16 mouse cellular contexts compared by ENCODE assay signal in the genomic region with DNA sequence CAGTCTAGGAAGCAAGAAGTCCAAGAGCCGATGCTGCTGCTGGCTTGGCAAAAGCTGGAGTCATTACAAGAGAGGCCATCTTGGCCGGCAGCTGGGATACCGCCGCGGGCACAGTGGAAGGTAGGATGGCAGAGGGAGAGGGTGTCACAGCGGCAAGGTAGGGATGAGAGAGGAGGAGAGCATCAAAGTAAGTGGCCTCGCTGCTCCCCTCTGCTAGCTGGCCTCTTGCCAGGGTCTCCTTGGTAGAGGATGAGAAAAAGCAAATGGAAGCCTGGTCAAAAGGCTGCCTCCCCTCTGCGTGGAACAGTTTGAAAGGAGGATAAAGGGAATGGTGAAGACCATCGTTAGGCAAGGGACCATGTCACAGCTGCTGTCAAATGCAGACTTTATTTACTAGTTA. TPM values are rescaled to one million over a fixed set of nuclear protein-coding genes. Genes with fewer than 3 reads are reported as not detected.
A peak's percentile ranks its signal among the peaks of the same experiment; 100 is the strongest.
DNase-seq lines count a peak whose midpoint lies in the region; ATAC-seq and TF ChIP-seq lines count a peak whose summit lies in the region.
"Had no signal": no experiment of that assay in that cellular context is flagged by ENCODE, and none has a peak within 500 bp of the region (broad histone marks: within the 10 kb centered on the region; RNA-seq: fewer than 3 reads in every experiment).

No protein-coding gene starts in this region.

- WGBS in forebrain, embryonic 14.5 days: 49% methylated on average over 9 of the region's 9 CpGs
- WGBS in forebrain, postnatal 0 days: 36% methylated on average over 9 of the region's 9 CpGs
- WGBS in midbrain, embryonic 16.5 days: 61% methylated on average over 9 of the region's 9 CpGs
- WGBS in midbrain, embryonic 11.5 days: 86% methylated on average over 9 of the region's 9 CpGs

- no peak overlapping the region for H3K9ac ChIP-seq in forebrain, embryonic 14.5 days (ENCODE audit: low read length)
- H3K9ac ChIP-seq in forebrain, postnatal 0 days: no peak overlapping the region
- H3K9ac ChIP-seq in midbrain, embryonic 16.5 days (ENCODE audit: low read depth, low read length): no peak overlapping the region
- no peak overlapping the region for H3K9ac ChIP-seq in midbrain, embryonic 11.5 days (ENCODE audit: low read length)
- H3K9ac ChIP-seq: embryonic facial prominence, embryonic 13.5 days; intestine, embryonic 15.5 days; limb, embryonic 12.5 days; liver, embryonic 13.5 days had no signal

- ATAC-seq in forebrain, embryonic 14.5 days: 0 out of 2 replicates have a peak, but pooled peaks have one; percentile 48
- no peak for ATAC-seq in forebrain, postnatal 0 days
- peak; percentile 42; the same call in 1 of the 2 replicates for ATAC-seq in midbrain, embryonic 16.5 days
- no peak for ATAC-seq in midbrain, embryonic 11.5 days (ENCODE audit: low FRiP score)
- ATAC-seq: intestine, embryonic 15.5 days had no signal

- no peak overlapping the region for H3K4me3 ChIP-seq in forebrain, embryonic 14.5 days (ENCODE audit: low read depth, low read length)
- H3K4me3 ChIP-seq in forebrain, postnatal 0 days (ENCODE audit: low read depth, low read length): no peak overlapping the region
- no peak overlapping the region for H3K4me3 ChIP-seq in left cerebral cortex, adult 2 months
- no peak overlapping the region for H3K4me3 ChIP-seq in midbrain, embryonic 16.5 days (ENCODE audit: low read depth, low read length)
- no peak overlapping the region for H3K4me3 ChIP-seq in midbrain, embryonic 11.5 days (ENCODE audit: low read depth, low read length)
- H3K4me3 ChIP-seq: embryonic facial prominence, embryonic 13.5 days; intestine, embryonic 15.5 days; limb, embryonic 12.5 days; liver, embryonic 13.5 days; megakaryocyte, embryonic 14.5 days; myocyte had no signal

- no peaks in the 10 kb centered on the region for H3K4me1 ChIP-seq in forebrain, embryonic 14.5 days (ENCODE audit: control insufficient read depth, insufficient read depth, low read length)
- H3K4me1 ChIP-seq in forebrain, postnatal 0 days (ENCODE audit: insufficient read depth): no peaks in the 10 kb centered on the region
- peaks cover 2% of the 10 kb centered on the region; the same call in 1 of the 2 replicates for H3K4me1 ChIP-seq in midbrain, embryonic 16.5 days (ENCODE audit: control insufficient read depth, insufficient read depth, low read length)
- H3K4me1 ChIP-seq in midbrain, embryonic 11.5 days (ENCODE audit: control insufficient read depth, insufficient read depth, low read length): peaks cover 6% of the 10 kb centered on the region; the same call in 1 of the 2 replicates
- H3K4me1 ChIP-seq: intestine, embryonic 15.5 days; liver, embryonic 13.5 days had no signal

- H3K36me3 ChIP-seq in forebrain, embryonic 14.5 days (ENCODE audit: control insufficient read depth, insufficient read depth, low read length): no peaks in the 10 kb centered on the region
- no peaks in the 10 kb centered on the region for H3K36me3 ChIP-seq in forebrain, postnatal 0 days (ENCODE audit: insufficient read depth)
- no peaks in the 10 kb centered on the region for H3K36me3 ChIP-seq in midbrain, embryonic 16.5 days (ENCODE audit: control insufficient read depth, insufficient read depth, low read length)
- no peaks in the 10 kb centered on the region for H3K36me3 ChIP-seq in midbrain, embryonic 11.5 days (ENCODE audit: control insufficient read depth, insufficient read depth, low read length)
- H3K36me3 ChIP-seq: embryonic facial prominence, embryonic 13.5 days; intestine, embryonic 15.5 days; limb, embryonic 12.5 days; liver, embryonic 13.5 days had no signal

- TF ChIP-seq POLR2A in brain, embryonic 14.5 days (IDR thresholded peaks at IDR 0.05; ENCODE audit: borderline replicate concordance, extremely low read depth, insufficient read depth, insufficient read length, poor library complexity, severe bottlenecking): no peak

- 0 out of 2 replicates have a peak overlapping the region, but pooled peaks have one; percentile 11 for H3K27ac ChIP-seq in forebrain, embryonic 14.5 days (ENCODE audit: low read depth, low read length)
- no peak overlapping the region for H3K27ac ChIP-seq in forebrain, postnatal 0 days (ENCODE audit: low read depth, low read length)
- H3K27ac ChIP-seq in left cerebral cortex, adult 2 months: no peak overlapping the region
- no peak overlapping the region for H3K27ac ChIP-seq in midbrain, embryonic 16.5 days (ENCODE audit: low read length)
- H3K27ac ChIP-seq in midbrain, embryonic 11.5 days (ENCODE audit: low read depth, low read length): no peak overlapping the region
- H3K27ac ChIP-seq: embryonic facial prominence, embryonic 13.5 days; intestine, embryonic 15.5 days; limb, embryonic 12.5 days; liver, embryonic 13.5 days had no signal

- intact Hi-C loops in left cerebral cortex, postnatal 4 days (cut with DNase I): no loop called here
- intact Hi-C loops in left cerebral cortex, adult 2 months (cut with DNase I): no loop called here

- DNase-seq in forebrain, embryonic 14.5 days (ENCODE audit: low spot score): peak; percentile 37
- DNase-seq in forebrain, postnatal 0 days: no peak
- peak; percentile 63 for DNase-seq in left cerebral cortex, postnatal 4 days
- DNase-seq in left cerebral cortex, adult 2 months (ENCODE audit: extremely low spot score in 1 of 2, low spot score in 2 of 2): no peak
- no peak for DNase-seq in midbrain, embryonic 11.5 days (ENCODE audit: low spot score, missing footprints)
- DNase-seq in brain, embryonic 14.5 days (ENCODE audit: low read depth): peak; percentile 62
- DNase-seq: cerebellum, adult 8-10 months; kidney, postnatal 36 days; liver, embryonic 13.5 days; thymus, postnatal 36 days had no signal

- no peaks in the 10 kb centered on the region for H3K27me3 ChIP-seq in forebrain, embryonic 14.5 days (replicated peaks; ENCODE audit: control insufficient read depth, insufficient read depth, low read length)
- no peaks in the 10 kb centered on the region for H3K27me3 ChIP-seq in forebrain, postnatal 0 days (ENCODE audit: insufficient read depth, low read length)
- no peaks in the 10 kb centered on the region for H3K27me3 ChIP-seq in midbrain, embryonic 16.5 days (ENCODE audit: control insufficient read depth, insufficient read depth, low read depth, low read length)
- no peaks in the 10 kb centered on the region for H3K27me3 ChIP-seq in midbrain, embryonic 11.5 days (ENCODE audit: control insufficient read depth, insufficient read depth, low read length)
- H3K27me3 ChIP-seq: embryonic facial prominence, embryonic 13.5 days; limb, embryonic 12.5 days; liver, embryonic 13.5 days; megakaryocyte, embryonic 14.5 days had no signal

- no peak overlapping the region for H3K4me2 ChIP-seq in forebrain, embryonic 14.5 days (ENCODE audit: low read length)
- no peak overlapping the region for H3K4me2 ChIP-seq in forebrain, postnatal 0 days (ENCODE audit: low read depth)
- no peak overlapping the region for H3K4me2 ChIP-seq in midbrain, embryonic 16.5 days (ENCODE audit: low read length)
- H3K4me2 ChIP-seq in midbrain, embryonic 11.5 days: no peak overlapping the region
- H3K4me2 ChIP-seq: embryonic facial prominence, embryonic 13.5 days; intestine, embryonic 15.5 days; limb, embryonic 12.5 days; liver, embryonic 13.5 days had no signal

- TF ChIP-seq CTCF in forebrain, postnatal 0 days (IDR thresholded peaks at IDR 0.05; ENCODE audit: low read depth): no peak
- TF ChIP-seq CTCF in left cerebral cortex, adult 2 months (IDR thresholded peaks at IDR 0.05): no peak
- no peak for TF ChIP-seq CTCF in brain, embryonic 14.5 days (IDR thresholded peaks at IDR 0.05; ENCODE audit: borderline replicate concordance, extremely low read depth, insufficient read depth, insufficient read length)

- H3K9me3 ChIP-seq in forebrain, embryonic 14.5 days (replicated peaks; ENCODE audit: control insufficient read depth, low read length): no peaks in the 10 kb centered on the region
- no peaks in the 10 kb centered on the region for H3K9me3 ChIP-seq in forebrain, postnatal 0 days (ENCODE audit: low read length)
- H3K9me3 ChIP-seq in midbrain, embryonic 16.5 days (replicated peaks; ENCODE audit: control insufficient read depth, low read length, poor library complexity, severe bottlenecking): no peaks in the 10 kb centered on the region
- no peaks in the 10 kb centered on the region for H3K9me3 ChIP-seq in midbrain, embryonic 11.5 days (ENCODE audit: control insufficient read depth, low read length)
- H3K9me3 ChIP-seq: embryonic facial prominence, embryonic 13.5 days; intestine, embryonic 15.5 days; limb, embryonic 12.5 days; liver, embryonic 13.5 days; megakaryocyte, embryonic 14.5 days had no signal

RNA-seq across cellular contexts. Expression of gene Nap1l1, which starts 14.0 kb away (rescaled TPM):
- polyA plus RNA-seq in forebrain, embryonic 14.5 days (2014; fragmentation: Nextera tagmentation; extraction: Ambion mirVana): 235 and 238 TPM in 2 replicates
- 114 and 121 TPM in 2 replicates for total RNA-seq in forebrain, postnatal 0 days (2014; rRNA removed)
- 162 and 189 TPM in 2 replicates for polyA plus RNA-seq in forebrain, postnatal 0 days (2015; fragmentation: Nextera tagmentation; extraction: Ambion mirVana)
- 100 to 1,000 TPM; 229 to 241 TPM for total RNA-seq in left cerebral cortex, postnatal 4 days (2021)
- total RNA-seq in left cerebral cortex, adult 2 months (2021): 100 to 1,000 TPM; 217 to 237 TPM
- 163 and 179 TPM in 2 replicates for polyA plus RNA-seq in midbrain, embryonic 16.5 days (2015; fragmentation: Nextera tagmentation; extraction: Ambion mirVana)
- 447 and 449 TPM in 2 replicates for polyA plus RNA-seq in midbrain, embryonic 11.5 days (2014; fragmentation: Nextera tagmentation; extraction: Ambion mirVana)
- 201 and 274 TPM in 2 replicates for polyA plus RNA-seq in brain, embryonic 14.5 days (2012; rRNA removed)

RNA-seq across cellular contexts. Expression of gene Phlda1, which starts 47.0 kb away (rescaled TPM):
- polyA plus RNA-seq in forebrain, embryonic 14.5 days (2014; fragmentation: Nextera tagmentation; extraction: Ambion mirVana): 20.5 and 25.6 TPM in 2 replicates
- total RNA-seq in forebrain, postnatal 0 days (2014; rRNA removed): 8.9 and 9.2 TPM in 2 replicates
- 29.3 and 31.3 TPM in 2 replicates for polyA plus RNA-seq in forebrain, postnatal 0 days (2015; fragmentation: Nextera tagmentation; extraction: Ambion mirVana)
- 10 to 100 TPM; 18.9 to 20.3 TPM for total RNA-seq in left cerebral cortex, postnatal 4 days (2021)
- total RNA-seq in left cerebral cortex, adult 2 months (2021): 10 to 100 TPM; 31.3 to 42.2 TPM
- polyA plus RNA-seq in midbrain, embryonic 16.5 days (2015; fragmentation: Nextera tagmentation; extraction: Ambion mirVana): 30.8 and 30.9 TPM in 2 replicates
- 13.0 and 13.1 TPM in 2 replicates for polyA plus RNA-seq in midbrain, embryonic 11.5 days (2014; fragmentation: Nextera tagmentation; extraction: Ambion mirVana)
- 28.5 and 40.6 TPM in 2 replicates for polyA plus RNA-seq in brain, embryonic 14.5 days (2012; rRNA removed)

Comparison
In these comparisons a context has a peak if more than half of its experiments do, and no peak if none do; other contexts are left out.
1. ATAC-seq: peak in forebrain, embryonic 14.5 days (single experiment) and midbrain, embryonic 16.5 days (single experiment); none in forebrain, postnatal 0 days (single experiment) and midbrain, embryonic 11.5 days (single experiment).
2. DNase-seq: peak in forebrain, embryonic 14.5 days (single experiment), left cerebral cortex, postnatal 4 days (single experiment) and brain, embryonic 14.5 days (single experiment); none in forebrain, postnatal 0 days (single experiment), left cerebral cortex, adult 2 months (0 of 2) and midbrain, embryonic 11.5 days (single experiment).